Mouse (Mus musculus) right cerebral cortex, postnatal 4 days (tissue): ENCODE results near the gene Fdx1l.

Source experiments
- DNase-seq: peaks from one replicate; pipeline ENCODE4 v3.0.0-alpha.2; 2022

Gene Fdx1l

GRCm38 (mm10) chr9:21073044-21073840, at the start of gene Fdx1l, which contains the start of gene Gm49373:
Fdx1l (minus strand) TSS chr9:21073614.
Gm49373 (minus strand) TSS chr9:21073096.
- DNase-seq, result peak; percentile 92

- no peak for DNase-seq
These were observed 48.1 kb upstream of the Fdx1l start for GRCm38 (mm10) chr9:21121483-21121882.

- no peak for DNase-seq
These were observed 43.7 kb upstream of the Fdx1l start for GRCm38 (mm10) chr9:21117073-21117472.

- no peak for DNase-seq
These were observed 41.7 kb upstream of the Fdx1l start for GRCm38 (mm10) chr9:21115105-21115504.

GRCm38 (mm10) chr9:21114190-21114589, 40.8 kb upstream of the Fdx1l start:
- DNase-seq, result no peak

- no peak for DNase-seq
These were observed 40.3 kb upstream of the Fdx1l start for GRCm38 (mm10) chr9:21113751-21114150.

GRCm38 (mm10) chr9:21107607-21108237, 34.3 kb upstream of the Fdx1l start:
- no peak for DNase-seq

GRCm38 (mm10) chr9:21105760-21106564, 32.5 kb upstream of the Fdx1l start:
- DNase-seq, result no peak

- DNase-seq, result no peak
These were observed 31.4 kb upstream of the Fdx1l start for GRCm38 (mm10) chr9:21104814-21105213.

- no peak for DNase-seq
These were observed 28.7 kb upstream of the Fdx1l start for GRCm38 (mm10) chr9:21102076-21102475.

GRCm38 (mm10) chr9:21100447-21101161, 27.2 kb upstream of the Fdx1l start:
- DNase-seq, result no peak

GRCm38 (mm10) chr9:21097793-21098192, 24.4 kb upstream of the Fdx1l start:
- DNase-seq, result no peak

- DNase-seq, result no peak
These were observed 22.5 kb upstream of the Fdx1l start for GRCm38 (mm10) chr9:21095958-21096357.

- no peak for DNase-seq
These were observed 20.0 kb upstream of the Fdx1l start for GRCm38 (mm10) chr9:21093423-21093822.

- peak; percentile 94 for DNase-seq
These were observed 18.4 kb upstream of the Fdx1l start, which contains the start of the genes Gm38431 and Raver1 for GRCm38 (mm10) chr9:21091707-21092320. Gm38431 (minus strand) TSS chr9:21091997. Raver1 (minus strand) TSS chr9:21092008.

GRCm38 (mm10) chr9:21090972-21091706, 17.7 kb upstream of the Fdx1l start:
- no peak for DNase-seq

- no peak for DNase-seq
These were observed 17.1 kb upstream of the Fdx1l start for GRCm38 (mm10) chr9:21090537-21090936.

- DNase-seq, result no peak
These were observed 9.9 kb upstream of the Fdx1l start for GRCm38 (mm10) chr9:21083324-21083723.

GRCm38 (mm10) chr9:21081127-21081526, 7.7 kb upstream of the Fdx1l start:
- no peak for DNase-seq

- DNase-seq, result no peak
These were observed 2.2 kb upstream of the Fdx1l start for GRCm38 (mm10) chr9:21075625-21076024.

- no peak for DNase-seq
These were observed 759 bp upstream of the Fdx1l start for GRCm38 (mm10) chr9:21074173-21074572.
